Mouse (Mus musculus) forebrain, postnatal 0 days (tissue): ENCODE results near the gene Rapsn. TPM values are rescaled to one million over a fixed set of nuclear protein-coding genes. Genes with fewer than 3 reads are reported as not detected.
"Not testable (repeated sequence)": the region's sequence is repeated elsewhere in the genome, so short reads cannot be mapped to it uniquely, and the experiment has no call there.

Experiments used
- ATAC-seq: fragments of 200-750 bp; cut with Nextera tagmentation; 2 replicates; pipeline ENCODE4 v1.8.0; 2017; ENCODE audit warnings: mild to moderate bottlenecking, moderate library complexity
- DNase-seq: peaks from one replicate; pipeline ENCODE4 v3.0.0-alpha.2; 2015
- H3K27ac ChIP-seq: fragments of 300-500 bp; sonication (generic); 2 replicates; pipeline ENCODE4 v1.5.1; 2014; ENCODE audit warnings: low read depth, mild to moderate bottlenecking, antibody characterized with exemption, low read length, moderate library complexity, mixed read lengths
- H3K27me3 ChIP-seq: fragments of 300-500 bp; sonication (generic); 2 replicates; pipeline ENCODE4 v1.6.1; 2014; ENCODE audit warnings: mild to moderate bottlenecking, low read length, mixed read lengths; ENCODE audit not compliant: insufficient read depth
- H3K36me3 ChIP-seq: fragments of 300-500 bp; sonication (generic); 2 replicates; pipeline ENCODE4 v1.6.1; 2014; ENCODE audit warnings: mild to moderate bottlenecking, moderate library complexity; ENCODE audit not compliant: insufficient read depth
- H3K4me1 ChIP-seq: fragments of 300-500 bp; sonication (generic); 2 replicates; pipeline ENCODE4 v1.6.1; 2014; ENCODE audit warnings: antibody characterized with exemption; ENCODE audit not compliant: insufficient read depth
- H3K4me2 ChIP-seq: fragments of 300-500 bp; sonication (generic); 2 replicates; pipeline ENCODE4 v1.6.1; 2014; ENCODE audit warnings: low read depth, mild to moderate bottlenecking, moderate library complexity
- H3K4me3 ChIP-seq: fragments of 300-500 bp; sonication (generic); 2 replicates; pipeline ENCODE4 v1.5.1; 2014; ENCODE audit warnings: low read depth, low read length, mixed read lengths
- H3K9ac ChIP-seq: fragments of 300-500 bp; sonication (generic); 2 replicates; pipeline ENCODE4 v1.6.1; 2014; ENCODE audit warnings: mild to moderate bottlenecking
- H3K9me3 ChIP-seq: fragments of 300-500 bp; sonication (generic); 2 replicates; pipeline ENCODE4 v1.6.1; 2016; ENCODE audit warnings: low read length
- CTCF ChIP-seq: sonication (generic); IDR thresholded peaks from 2 replicates; pipeline ENCODE4 v1.5.1; 2016; ENCODE audit warnings: antibody characterized with exemption, control low read depth, low read depth
- WGBS: fragments of 180-500 bp; shearing (Covaris S2); extraction: QIAGEN DNeasy Blood & Tissue Kit; methylation state at CpG from one replicate; pipeline ENCODE4 v1.1.7; 2014; 5-methylcytosine and 5-hydroxymethylcytosine counted together
- polyA plus RNA-seq: library from polyadenylated mRNA; unstranded; fragments of >200 nt; fragmentation: Nextera tagmentation; extraction: Ambion mirVana; gene quantifications from 2 replicates; pipeline ENCODE4 v1.2.1, GENCODE M21; 2015
- total RNA-seq: library from RNA; depleted of rRNA; stranded (reverse); fragments of >200 nt; gene quantifications from 2 replicates; pipeline ENCODE4 v1.2.3, GENCODE M21; 2014

The Rapsn gene
- total and polyA plus RNA-seq, 2 experiments from 2014 or later: 0.38 to 1.1 TPM

- Histone ChIP-seq H3K9me3 (no peaks in the 10 kb centered on the region), H3K9ac (no peak overlapping the region), H3K36me3 (no peaks in the 10 kb centered on the region), H3K27me3 (no peaks in the 10 kb centered on the region), H3K4me1 (no peaks in the 10 kb centered on the region), H3K27ac (no peak overlapping the region), H3K4me3 (no peak overlapping the region), H3K4me2 (no peak overlapping the region)
- TF ChIP-seq CTCF: no peak
- no peak for DNase-seq
- ATAC-seq: no peak
- 67% methylated on average over 8 of the region's 8 CpGs for WGBS
These were observed 6.4 kb downstream of the Rapsn start for GRCm38 (mm10) chr2:91041786-91042185.

DNA sequence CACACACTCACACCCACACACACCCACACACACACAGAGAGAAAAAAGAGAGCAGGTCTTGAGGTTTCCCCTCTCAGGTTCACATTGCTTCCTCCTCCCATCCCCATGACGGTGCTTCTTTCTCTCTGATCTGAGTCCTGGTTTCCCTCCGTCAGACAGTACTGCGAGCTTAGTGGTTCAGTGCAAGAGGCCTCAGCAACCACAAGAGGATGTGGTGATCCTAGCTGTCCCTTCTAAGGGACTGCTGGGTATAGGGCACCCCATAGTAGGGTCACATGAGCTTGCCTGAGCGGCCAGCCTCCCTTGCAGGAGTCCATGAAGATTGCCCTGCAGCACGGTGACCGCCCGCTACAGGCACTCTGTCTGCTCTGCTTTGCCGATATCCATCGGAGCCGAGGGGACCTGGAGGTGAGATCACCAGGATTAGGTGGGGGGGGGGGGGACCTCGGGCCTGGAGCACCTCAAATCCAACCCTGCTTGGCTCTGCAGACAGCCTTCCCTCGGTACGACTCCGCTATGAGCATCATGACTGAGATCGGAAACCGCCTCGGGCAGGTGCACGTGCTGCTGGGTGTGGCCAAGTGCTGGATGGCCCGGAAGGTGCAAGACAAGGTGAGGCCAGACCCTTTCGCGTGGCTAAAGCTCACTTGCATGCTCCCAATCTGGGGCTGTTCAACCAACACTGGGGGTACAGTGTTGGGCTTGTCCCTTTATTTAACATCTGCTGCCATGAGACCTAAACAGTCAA lies 7.4 kb downstream of the Rapsn start:
- H3K4me3 ChIP-seq: no peak overlapping the region
- H3K4me2 ChIP-seq: no peak overlapping the region
- TF ChIP-seq CTCF: no peak
- H3K27me3 ChIP-seq: no peaks in the 10 kb centered on the region
- DNase-seq: no peak
- H3K27ac ChIP-seq: no peak overlapping the region
- no peaks in the 10 kb centered on the region for H3K36me3 ChIP-seq
- no peaks in the 10 kb centered on the region for H3K4me1 ChIP-seq
- no peak overlapping the region for H3K9ac ChIP-seq
- WGBS: 67% methylated on average over 21 of the region's 21 CpGs
- H3K9me3 ChIP-seq: no peaks in the 10 kb centered on the region
- no peak; the same call in 1 of the 2 replicates for ATAC-seq

GRCm38 (mm10) chr2:91044727-91045126 lies 9.3 kb downstream of the Rapsn start:
- DNase-seq: no peak
- Histone ChIP-seq H3K9me3 (no peaks in the 10 kb centered on the region), H3K27me3 (no peaks in the 10 kb centered on the region), H3K4me1 (no peaks in the 10 kb centered on the region), H3K36me3 (no peaks in the 10 kb centered on the region), H3K4me2 (no peak overlapping the region), H3K27ac (no peak overlapping the region), H3K9ac (no peak overlapping the region), H3K4me3 (no peak overlapping the region)
- 83% methylated on average over 13 of the region's 13 CpGs for WGBS
- no peak for ATAC-seq
- no peak for TF ChIP-seq CTCF

DNA sequence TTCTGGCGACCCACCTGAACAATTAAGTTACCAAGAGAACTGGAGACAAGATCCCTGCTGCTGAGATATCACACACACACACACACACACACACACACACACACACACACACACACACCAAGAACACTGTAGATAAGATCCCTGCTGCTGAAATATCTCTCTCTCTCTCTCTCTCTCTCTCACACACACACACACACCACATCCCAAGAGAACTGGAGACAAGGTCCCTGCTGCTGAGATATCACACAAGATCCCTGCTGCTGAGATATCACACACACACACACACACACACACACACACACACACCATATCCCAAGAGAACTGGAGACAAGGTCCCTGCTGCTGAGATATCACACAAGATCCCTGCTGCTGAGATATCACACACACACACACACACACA lies 10.4 kb downstream of the Rapsn start:
- H3K4me2 ChIP-seq, DNase-seq, H3K9ac ChIP-seq, ATAC-seq, H3K27ac ChIP-seq, H3K9me3 ChIP-seq, H3K27me3 ChIP-seq, H3K4me1 ChIP-seq, H3K4me3 ChIP-seq, H3K36me3 ChIP-seq: not testable (repeated sequence)
- 100% methylated on average over 1 of the region's 1 CpGs for WGBS

DNA sequence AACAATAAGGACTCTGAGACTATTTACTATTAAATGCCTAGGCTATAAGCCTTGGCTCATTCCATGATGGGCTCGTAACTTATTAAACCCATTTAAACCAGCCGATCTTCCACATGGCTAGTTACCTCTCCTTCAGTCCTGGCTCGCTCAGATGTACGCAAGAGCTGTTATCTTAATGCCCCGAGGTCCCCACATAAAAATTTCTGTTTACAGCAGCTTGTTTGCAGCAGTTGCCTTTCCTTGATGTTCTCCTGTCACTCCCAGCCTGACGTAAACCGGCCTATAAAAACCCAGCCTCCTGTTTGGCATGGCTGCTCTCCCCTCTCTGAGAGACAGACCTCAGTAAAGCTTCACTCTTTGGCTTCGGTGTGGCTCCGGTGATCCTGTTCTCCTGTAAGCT lies 11.9 kb downstream of the Rapsn start:
- Histone ChIP-seq H3K36me3 (no peaks in the 10 kb centered on the region), H3K4me1 (no peaks in the 10 kb centered on the region), H3K4me3 (no peak overlapping the region), H3K27me3 (no peaks in the 10 kb centered on the region), H3K9me3 (no peaks in the 10 kb centered on the region), H3K27ac (no peak overlapping the region), H3K9ac (no peak overlapping the region), H3K4me2 (no peak overlapping the region)
- WGBS: 72% methylated on average over 9 of the region's 9 CpGs
- TF ChIP-seq CTCF: no peak
- no peak for ATAC-seq
- DNase-seq: no peak

- TF ChIP-seq CTCF: no peak
- no peak for ATAC-seq
- no peak overlapping the region for H3K27ac ChIP-seq
- no peaks in the 10 kb centered on the region for H3K9me3 ChIP-seq
- no peak overlapping the region for H3K4me3 ChIP-seq
- H3K27me3 ChIP-seq: no peaks in the 10 kb centered on the region
- peaks cover 11% of the 10 kb centered on the region for H3K4me1 ChIP-seq
- no peak overlapping the region for H3K4me2 ChIP-seq
- no peak overlapping the region for H3K9ac ChIP-seq
- no peak for DNase-seq
- 81% methylated on average over 3 of the region's 3 CpGs for WGBS
- H3K36me3 ChIP-seq: peaks cover 18% of the 10 kb centered on the region
These were observed 16.5 kb downstream of the Rapsn start for GRCm38 (mm10) chr2:91051917-91052316.

DNA sequence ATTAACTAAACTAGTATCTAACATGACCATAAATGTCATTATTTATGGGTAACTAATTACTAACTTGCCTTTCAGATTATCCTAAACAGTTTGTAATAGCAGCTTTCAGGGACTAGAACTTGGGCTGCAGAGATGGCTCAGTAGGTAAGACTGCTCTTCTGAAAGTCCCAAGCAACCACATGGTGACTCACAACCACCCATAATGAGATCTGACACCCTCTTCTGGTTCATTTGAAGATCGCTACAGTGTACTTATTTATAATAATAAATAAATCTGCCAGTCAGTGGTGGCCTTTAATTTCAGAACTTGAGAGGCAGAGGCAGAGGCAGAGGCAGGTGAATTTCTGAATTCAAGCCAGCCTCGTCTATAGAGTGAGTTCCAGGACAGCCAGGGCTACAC lies 17.3 kb downstream of the Rapsn start:
- H3K27ac ChIP-seq: no peak overlapping the region
- TF ChIP-seq CTCF: no peak
- H3K9ac ChIP-seq: 0 out of 2 replicates have a peak overlapping the region, but pooled peaks have one; percentile 25
- H3K36me3 ChIP-seq: peaks cover 26% of the 10 kb centered on the region
- H3K4me1 ChIP-seq: peaks cover 11% of the 10 kb centered on the region
- H3K27me3 ChIP-seq: no peaks in the 10 kb centered on the region
- H3K9me3 ChIP-seq: no peaks in the 10 kb centered on the region
- ATAC-seq: no peak
- H3K4me3 ChIP-seq: no peak overlapping the region
- DNase-seq: no peak
- H3K4me2 ChIP-seq: no peak overlapping the region
- 59% methylated on average over 2 of the region's 2 CpGs for WGBS
